Mouse (Mus musculus) ES-Bruce4 (cell line): ENCODE data around the gene Plekhm1.

Experiments used
- EP300 ChIP-seq: IDR thresholded peaks from 2 replicates; pipeline ENCODE4 v1.6.1; 2011; ENCODE audit warnings: low read depth, low read length; ENCODE audit not compliant: insufficient read depth
- POLR2A ChIP-seq: IDR thresholded peaks from one replicate; pipeline ENCODE4 v1.8.1; 2011; ENCODE audit warnings: low read length; ENCODE audit not compliant: insufficient read depth

GRCm38 (mm10) chr11:103314736-103315374 lies 97.6 kb downstream of the Plekhm1 start:
- no peak for TF ChIP-seq POLR2A
- TF ChIP-seq EP300: no peak
